Mouse (Mus musculus) kidney, adult 2 months (tissue): ENCODE results near the gene Fam161a.

Experiments
- CTCF ChIP-seq: fragments of 200-500 bp; conservative IDR thresholded peaks from 2 replicates; pipeline ENCODE4 v1.5.1; 2011; ENCODE audit warnings: low read depth, mild to moderate bottlenecking, control low read depth, low read length, moderate library complexity, mixed read lengths; ENCODE audit not compliant: insufficient read depth, insufficient read length
- POLR2A ChIP-seq: fragments of 200-500 bp; IDR thresholded peaks from one replicate; pipeline ENCODE4 v1.6.1; 2011; ENCODE audit warnings: low read depth, low read length, control low read depth

DNA sequence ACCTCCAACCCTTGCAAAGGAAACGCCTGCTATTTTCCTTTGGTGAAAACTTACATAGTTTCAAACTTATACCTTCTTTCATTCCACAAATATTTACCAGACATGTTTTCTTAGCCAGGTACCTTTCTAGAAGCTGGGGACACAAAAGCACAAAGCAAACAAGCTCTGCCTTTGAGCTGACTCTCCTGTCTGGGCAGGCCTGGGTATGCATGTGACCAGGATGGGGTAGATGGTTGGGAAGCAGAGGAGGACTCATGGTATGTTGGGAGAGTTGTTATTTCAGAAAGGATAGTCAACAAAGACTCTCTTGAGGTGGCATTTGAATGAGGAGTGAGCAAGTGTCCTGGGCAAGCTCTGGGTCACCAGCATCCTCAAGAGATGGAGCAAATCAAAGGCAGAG, 5.8 kb downstream of the Fam161a start:
- TF ChIP-seq POLR2A (no peak), CTCF (no peak)
